Mouse (Mus musculus) erythroblast, embryonic 14.5 days (primary cell): ENCODE results near the gene Dlg2.

Experiments used
- GATA1 ChIP-seq: IDR thresholded peaks from 2 replicates; pipeline ENCODE4 v1.6.1; 2012; ENCODE audit warnings: low read length, inconsistent platforms, mixed read lengths
- TAL1 ChIP-seq: IDR thresholded peaks from 3 replicates; pipeline ENCODE4 v1.6.1; 2012; ENCODE audit warnings: low read length, inconsistent platforms, mixed read lengths

DNA sequence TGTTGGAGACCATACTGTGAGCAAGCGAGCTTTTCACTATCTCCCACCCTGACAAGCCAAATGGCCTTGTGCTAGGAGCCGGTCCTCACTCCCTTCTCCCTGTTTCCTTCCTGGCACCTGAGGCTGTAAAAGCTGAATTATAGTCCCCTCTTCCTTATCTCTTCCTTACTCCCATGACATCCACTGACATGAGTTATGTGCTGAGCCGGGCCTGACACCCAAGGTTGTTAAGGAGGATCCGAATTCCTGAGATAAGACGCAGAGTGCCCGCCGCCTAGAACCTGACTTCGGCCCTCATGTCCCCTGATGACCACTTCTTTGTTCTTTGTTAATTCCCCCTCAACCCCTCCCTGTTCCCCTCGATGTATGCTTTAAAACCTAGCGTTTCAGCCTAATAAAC, 1409.9 kb downstream of the Dlg2 start:
- TF ChIP-seq GATA1 (no peak), TAL1 (no peak)
